Mouse (Mus musculus): ENCODE measurements at regions not wholly inside any gene's neighbourhood (a gene's known extent, or its start where the extent isn't known, plus 50 kb on each side); places are given as distances from the start of the nearest gene placed in this dataset.

GRCm38 (mm10) chr11:44348308-44348707 lies 51.6 kb upstream of the Il12b start:
- TF ChIP-seq NELFE (IDR thresholded peaks at IDR 0.05; ENCODE audit: low read depth, low read length) (no peak), UBTF (IDR thresholded peaks at IDR 0.05; ENCODE audit: low read depth, low read length) (no peak), MAFK (IDR thresholded peaks at IDR 0.05; ENCODE audit: insufficient replicate concordance, low read length) (no peak), NRF1 (IDR thresholded peaks at IDR 0.05; ENCODE audit: low read depth, low read length) (no peak), MAZ (IDR thresholded peaks at IDR 0.05; ENCODE audit: low read depth, low read length) (no peak), CTCF (conservative IDR thresholded peaks at IDR 0.05 in 1 of 2, IDR thresholded peaks at IDR 0.05 in 1 of 2; ENCODE audit: low read depth in 2 of 2, low read length in 2 of 2) (no peak), E2F4 (IDR thresholded peaks at IDR 0.05; ENCODE audit: insufficient replicate concordance, low read depth, low read length) (no peak), USF1 (IDR thresholded peaks at IDR 0.05; ENCODE audit: low read depth, low read length) (no peak), EP300 (IDR thresholded peaks at IDR 0.05; ENCODE audit: low read length) (peak; percentile 55; the same call in 1 of the 2 replicates), POLR2AphosphoS2 (IDR thresholded peaks at IDR 0.05; ENCODE audit: low read depth, low read length) (no peak), JUN (IDR thresholded peaks at IDR 0.05; ENCODE audit: insufficient read depth, low read depth, low read length) (no peak), SMC3 (IDR thresholded peaks at IDR 0.05; ENCODE audit: low read depth, low read length) (no peak), MAX (IDR thresholded peaks at IDR 0.05; ENCODE audit: low read length) (no peak), POLR2A (IDR thresholded peaks at IDR 0.05; ENCODE audit: low read depth, low read length) (no peak)

Measured in CH12.LX (cell line).